Mouse (Mus musculus) lung, adult 2 months (tissue): ENCODE results near the gene Dgki.

ENCODE experiments used
- CTCF ChIP-seq: fragments of 200-500 bp; IDR thresholded peaks from 2 replicates; pipeline ENCODE4 v1.5.1; 2011; ENCODE audit warnings: mild to moderate bottlenecking, low read length, control low read depth; ENCODE audit not compliant: insufficient read depth
- POLR2A ChIP-seq: fragments of 200-500 bp; IDR thresholded peaks from 2 replicates; pipeline ENCODE4 v1.6.1; 2011; ENCODE audit warnings: low read depth, mild to moderate bottlenecking, control low read depth, low read length, borderline replicate concordance; ENCODE audit errors: extremely low read depth

- TF ChIP-seq POLR2A, result no peak
- TF ChIP-seq CTCF, result no peak
Measured at GRCm38 (mm10) chr6:37150483-37150882, 149.5 kb downstream of the Dgki start.
